Mouse (Mus musculus) intestine, postnatal 0 days (tissue): ENCODE measurements around the gene Gpr61. TPM values are rescaled to one million over a fixed set of nuclear protein-coding genes. Genes with fewer than 3 reads are reported as not detected.

Source experiments
- ATAC-seq: fragments of 200-750 bp; cut with Nextera tagmentation; 2 replicates; pipeline ENCODE4 v1.8.0; 2017; ENCODE audit warnings: mild to moderate bottlenecking, moderate TSS enrichment, moderate library complexity
- H3K27ac ChIP-seq: fragments of 300-500 bp; sonication (generic); 2 replicates; pipeline ENCODE4 v1.5.1; 2014; ENCODE audit warnings: mild to moderate bottlenecking, low read depth, low read length, moderate library complexity
- H3K27me3 ChIP-seq: fragments of 300-500 bp; sonication (generic); replicated peaks from 2 replicates; pipeline ENCODE4 v1.6.1; 2014; ENCODE audit warnings: low read length, mixed read lengths; ENCODE audit not compliant: control insufficient read depth, insufficient read depth
- H3K36me3 ChIP-seq: fragments of 300-500 bp; sonication (generic); 2 replicates; pipeline ENCODE4 v1.6.1; 2014; ENCODE audit warnings: mild to moderate bottlenecking, moderate library complexity; ENCODE audit not compliant: control insufficient read depth, insufficient read depth
- H3K4me1 ChIP-seq: fragments of 300-500 bp; sonication (generic); replicated peaks from 2 replicates; pipeline ENCODE4 v1.6.1; 2014; ENCODE audit warnings: antibody characterized with exemption, low read length, mixed read lengths; ENCODE audit not compliant: control insufficient read depth, insufficient read depth
- H3K4me2 ChIP-seq: fragments of 300-500 bp; sonication (generic); replicated peaks from 2 replicates; pipeline ENCODE4 v1.6.1; 2014; ENCODE audit warnings: low read depth, mild to moderate bottlenecking, moderate library complexity
- H3K4me3 ChIP-seq: fragments of 300-500 bp; sonication (generic); 2 replicates; pipeline ENCODE4 v1.5.1; 2014; ENCODE audit warnings: low read depth, low read length
- H3K9ac ChIP-seq: fragments of 300-500 bp; sonication (generic); 2 replicates; pipeline ENCODE4 v1.6.1; 2014; ENCODE audit warnings: mild to moderate bottlenecking, low read depth, low read length
- H3K9me3 ChIP-seq: fragments of 300-500 bp; sonication (generic); 2 replicates; pipeline ENCODE4 v1.6.1; 2016; ENCODE audit warnings: mixed run types; ENCODE audit not compliant: control insufficient read depth
- CTCF ChIP-seq: sonication (generic); IDR thresholded peaks from 2 replicates; pipeline ENCODE4 v1.5.1; 2016; ENCODE audit warnings: low read depth, mild to moderate bottlenecking, control low read depth, antibody characterized with exemption, moderate library complexity
- WGBS: fragments of 180-500 bp; shearing (Covaris S2); extraction: QIAGEN DNeasy Blood & Tissue Kit; methylation state at CpG from one replicate; pipeline ENCODE4 v1.1.7; 2014; 5-methylcytosine and 5-hydroxymethylcytosine counted together
- polyA plus RNA-seq: library from polyadenylated mRNA; unstranded; fragments of >200 nt; fragmentation: Nextera tagmentation; extraction: Ambion mirVana; gene quantifications from 2 replicates; pipeline ENCODE4 v1.2.1, GENCODE M21; 2015

Gpr61 gene
- polyA plus RNA-seq, 1 experiment from 2014 or later = 0.05 TPM

DNA sequence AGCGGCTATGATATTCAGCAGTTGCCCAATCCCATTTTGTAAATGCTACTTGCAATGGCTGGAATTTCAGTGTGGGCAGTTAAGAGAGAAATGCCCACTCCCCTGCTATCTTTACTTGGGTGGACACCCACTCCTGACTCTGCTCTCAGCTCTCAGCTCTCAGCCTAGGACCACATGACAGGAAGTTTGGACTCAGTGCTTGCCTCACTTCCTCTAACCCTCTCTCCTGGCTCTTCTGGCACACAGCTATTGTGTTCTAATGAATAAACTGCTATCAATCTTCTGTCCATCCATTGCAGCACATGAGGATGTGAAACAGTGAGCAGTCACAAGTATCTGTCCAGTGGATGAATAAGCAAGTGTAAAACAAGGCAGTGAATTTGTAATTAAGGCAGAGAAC lies 22.2 kb downstream of the Gpr61 start:
- 61% methylated on average over 1 of the region's 1 CpGs for WGBS
- H3K4me3 ChIP-seq = no peak overlapping the region

DNA sequence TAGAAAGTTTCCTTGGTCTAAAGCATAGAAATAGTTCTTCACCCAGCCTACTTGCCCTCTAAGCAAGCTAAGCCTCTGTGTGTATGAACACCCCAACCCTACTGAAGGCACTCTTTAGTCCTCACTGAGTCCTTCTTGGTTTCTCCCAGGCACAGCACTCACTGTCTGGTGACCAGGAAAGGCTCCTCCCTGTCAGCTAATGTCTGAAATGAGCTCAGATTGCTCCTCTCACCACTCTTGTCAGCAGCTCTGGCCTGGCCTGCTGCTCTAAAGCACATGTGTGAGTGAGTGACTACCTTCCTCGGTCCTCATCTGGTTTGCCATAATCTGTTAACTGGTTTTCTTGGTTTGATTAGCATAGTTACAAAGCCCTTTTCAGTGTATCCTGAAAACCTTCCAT lies 22.9 kb downstream of the Gpr61 start:
- Histone ChIP-seq H3K27ac (peak overlapping the region; percentile 77), H3K9me3 (no peaks in the 10 kb centered on the region), H3K9ac (no peak overlapping the region), H3K4me3 (no peak overlapping the region), H3K27me3 (no peaks in the 10 kb centered on the region), H3K4me2 (no peak overlapping the region), H3K36me3 (no peaks in the 10 kb centered on the region), H3K4me1 (peaks cover 15% of the 10 kb centered on the region)
- ATAC-seq = peak; percentile 37
- 46% methylated on average over 1 of the region's 1 CpGs for WGBS
- no peak for TF ChIP-seq CTCF

More for the DNA sequence above, 22.2 kb downstream of the Gpr61 start:
- TF ChIP-seq CTCF = no peak
- Histone ChIP-seq H3K9ac (no peak overlapping the region), H3K27ac (peak overlapping the region; percentile 77), H3K4me2 (no peak overlapping the region), H3K36me3 (no peaks in the 10 kb centered on the region), H3K27me3 (no peaks in the 10 kb centered on the region), H3K4me1 (peaks cover 15% of the 10 kb centered on the region), H3K9me3 (no peaks in the 10 kb centered on the region)
- no peak for ATAC-seq

- peak; percentile 73 for ATAC-seq
- WGBS = 52% methylated on average over 5 of the region's 5 CpGs
- Histone ChIP-seq H3K36me3 (no peaks in the 10 kb centered on the region), H3K9ac (no peak overlapping the region), H3K4me2 (peak overlapping the region; percentile 6; the same call in 1 of the 2 replicates), H3K4me3 (no peak overlapping the region), H3K27ac (peak overlapping the region; percentile 77), H3K4me1 (peaks cover 15% of the 10 kb centered on the region), H3K27me3 (no peaks in the 10 kb centered on the region), H3K9me3 (no peaks in the 10 kb centered on the region)
- no peak for TF ChIP-seq CTCF
Observed at GRCm38 (mm10) chr3:108131216-108131615, 23.5 kb downstream of the Gpr61 start.

DNA sequence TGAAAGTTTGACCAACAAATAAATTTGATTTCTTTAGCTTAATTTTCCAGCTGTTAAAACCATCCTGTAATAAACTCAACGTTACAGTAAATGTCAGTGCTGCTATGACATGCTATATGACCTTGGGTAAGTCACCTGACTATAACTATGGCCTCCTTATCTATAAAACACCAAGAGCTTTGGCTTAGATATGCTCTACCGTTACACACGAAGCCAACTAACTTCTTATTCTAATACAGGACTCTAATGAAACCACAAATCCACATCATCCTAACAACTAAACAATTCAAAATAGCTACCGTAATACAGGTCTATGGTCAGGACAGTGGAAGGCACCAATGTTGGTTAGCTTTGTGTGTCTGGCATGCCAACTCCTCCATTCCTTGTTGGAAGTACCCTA lies 24.9 kb downstream of the Gpr61 start:
- H3K27me3 ChIP-seq = no peaks in the 10 kb centered on the region

DNA sequence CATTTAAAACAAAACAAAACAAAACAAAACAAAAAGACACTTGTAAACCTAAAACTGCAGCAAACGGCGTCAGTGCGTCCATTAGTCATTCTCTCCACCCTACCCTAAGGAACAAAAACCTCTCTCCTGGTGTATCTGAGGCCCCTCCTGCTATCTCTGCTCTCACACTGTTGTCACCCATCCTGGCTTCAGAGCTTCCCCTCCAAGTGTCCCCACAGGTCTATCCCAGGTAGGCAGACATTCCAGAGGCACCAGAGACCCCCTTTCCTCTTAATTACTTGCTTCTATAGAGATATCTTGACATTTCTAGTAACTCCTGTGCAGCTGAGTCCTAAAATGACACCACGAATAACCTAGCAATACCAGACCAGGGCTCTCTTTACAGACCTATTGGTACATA lies 25.3 kb downstream of the Gpr61 start:
- ATAC-seq = no peak
- no peaks in the 10 kb centered on the region for H3K9me3 ChIP-seq
- H3K9ac ChIP-seq = no peak overlapping the region
- H3K36me3 ChIP-seq = no peaks in the 10 kb centered on the region
- peaks cover 15% of the 10 kb centered on the region for H3K4me1 ChIP-seq
- H3K4me2 ChIP-seq = no peak overlapping the region
- WGBS = 73% methylated on average over 4 of the region's 4 CpGs
- no peaks in the 10 kb centered on the region for H3K27me3 ChIP-seq
- no peak for TF ChIP-seq CTCF
- peak overlapping the region; percentile 29; the same call in 1 of the 2 replicates for H3K27ac ChIP-seq
- no peak overlapping the region for H3K4me3 ChIP-seq

More for the DNA sequence above, 24.9 kb downstream of the Gpr61 start:
- H3K9ac ChIP-seq = no peak overlapping the region
- H3K4me3 ChIP-seq = no peak overlapping the region
- H3K9me3 ChIP-seq = no peaks in the 10 kb centered on the region
- no peak for TF ChIP-seq CTCF
- H3K36me3 ChIP-seq = no peaks in the 10 kb centered on the region
- no peak overlapping the region for H3K4me2 ChIP-seq
- WGBS = 54% methylated on average over 4 of the region's 4 CpGs
- no peak overlapping the region; the same call in 1 of the 2 replicates for H3K27ac ChIP-seq
- peaks cover 15% of the 10 kb centered on the region for H3K4me1 ChIP-seq
- ATAC-seq = no peak

GRCm38 (mm10) chr3:108128520-108128919 lies 26.2 kb downstream of the Gpr61 start:
- no peaks in the 10 kb centered on the region for H3K36me3 ChIP-seq
- no peaks in the 10 kb centered on the region for H3K27me3 ChIP-seq
- no peak for TF ChIP-seq CTCF
- H3K27ac ChIP-seq = no peak overlapping the region
- H3K9ac ChIP-seq = no peak overlapping the region
- H3K4me3 ChIP-seq = no peak overlapping the region
- no peak for ATAC-seq
- WGBS = 56% methylated on average over 5 of the region's 5 CpGs
- no peaks in the 10 kb centered on the region for H3K9me3 ChIP-seq
- no peak overlapping the region for H3K4me2 ChIP-seq
- H3K4me1 ChIP-seq = peaks cover 15% of the 10 kb centered on the region

GRCm38 (mm10) chr3:108126327-108126726 lies 28.4 kb downstream of the Gpr61 start:
- Histone ChIP-seq H3K9me3 (no peaks in the 10 kb centered on the region), H3K4me1 (peaks cover 11% of the 10 kb centered on the region; the same call in 1 of the 2 replicates), H3K27me3 (no peaks in the 10 kb centered on the region), H3K4me3 (no peak overlapping the region), H3K36me3 (peaks cover 10% of the 10 kb centered on the region; the same call in 1 of the 2 replicates), H3K4me2 (no peak overlapping the region), H3K27ac (no peak overlapping the region), H3K9ac (no peak overlapping the region)
- WGBS = 49% methylated on average over 3 of the region's 3 CpGs
- TF ChIP-seq CTCF = no peak
- ATAC-seq = no peak
